Mouse (Mus musculus): Measurements from ENCODE around the gene Padi4. TPM values are rescaled to one million over a fixed set of nuclear protein-coding genes. Genes with fewer than 3 reads are reported as not detected.

The Padi4 gene
- total RNA-seq (2021), result not detected
- long read RNA-seq, experiment 1, result 0 reads
- long read RNA-seq, experiment 2, result 0 reads

DNA sequence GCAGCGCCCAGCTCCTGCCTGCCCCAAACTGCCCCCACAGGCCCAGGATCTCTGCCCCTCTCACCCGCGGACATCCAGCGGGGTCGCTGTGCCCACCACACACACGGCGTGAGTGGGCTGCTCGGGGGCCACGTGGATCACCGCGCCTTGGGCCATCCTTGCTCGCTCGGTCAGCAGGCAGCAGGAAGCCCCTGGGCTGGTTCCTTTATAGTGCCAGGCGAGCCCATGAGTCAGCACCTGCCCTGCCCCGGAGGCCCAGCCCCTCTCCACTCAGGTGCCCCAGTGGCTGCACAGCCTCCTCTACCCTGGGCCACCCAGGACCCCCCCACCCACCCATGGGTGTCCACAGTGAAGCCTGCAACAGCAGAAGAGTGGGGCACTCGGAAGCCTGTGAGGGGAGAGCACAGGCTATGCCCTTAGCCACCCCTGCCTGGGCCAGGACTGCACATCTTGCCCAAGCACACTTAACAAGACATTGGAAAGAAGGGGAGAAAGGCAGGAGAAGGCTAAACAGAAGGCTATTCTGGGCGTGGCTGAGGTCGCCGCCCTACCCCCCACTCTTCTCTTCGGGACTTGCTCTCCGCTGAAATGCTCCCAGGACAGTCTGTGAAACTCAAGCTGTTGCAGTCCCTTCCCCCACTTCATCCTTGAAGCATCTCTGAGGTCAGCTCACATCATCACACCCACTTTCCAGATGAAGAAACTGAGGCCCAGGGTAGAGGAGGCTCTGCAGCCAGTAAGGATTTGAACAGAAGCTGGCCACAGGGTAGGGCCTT lies at the start of gene Padi4:
TSS of gene Padi4 (minus strand) at position 212 of the 776 bp plus-strand sequence.
- no peak for DNase-seq (ENCODE audit: low spot score in 2 of 2)
- intact Hi-C loops (cut with DNase I), result no loop called here

DNA sequence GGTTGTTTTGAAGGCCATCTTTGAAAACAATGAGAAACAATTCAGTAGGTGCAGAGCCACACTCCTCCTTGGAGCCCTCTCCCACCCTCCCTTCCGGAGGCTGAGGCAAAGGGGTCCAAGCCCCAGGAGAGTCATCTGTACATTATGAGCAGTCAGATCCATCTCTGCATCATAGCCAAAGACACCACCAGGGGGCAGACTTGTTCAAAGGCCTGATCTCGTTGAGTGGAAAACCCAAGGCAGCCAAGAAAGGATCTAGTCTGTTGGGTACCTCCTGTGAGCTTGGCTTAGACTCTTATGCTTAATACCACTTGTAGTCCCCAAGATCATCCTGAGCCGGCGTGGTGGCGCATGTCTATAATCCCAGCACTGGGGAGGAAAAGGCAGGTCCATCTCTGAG lies 48.0 kb upstream of the Padi4 start:
- peak; percentile 58 to 71 for DNase-seq (ENCODE audit: low spot score in 2 of 2)
- intact Hi-C loops (cut with DNase I), result loop anchor here (1.0 to 2.0 kb wide), 2 partner anchors 80 to 135 kb away; no protein-coding TSS in a partner anchor

DNA sequence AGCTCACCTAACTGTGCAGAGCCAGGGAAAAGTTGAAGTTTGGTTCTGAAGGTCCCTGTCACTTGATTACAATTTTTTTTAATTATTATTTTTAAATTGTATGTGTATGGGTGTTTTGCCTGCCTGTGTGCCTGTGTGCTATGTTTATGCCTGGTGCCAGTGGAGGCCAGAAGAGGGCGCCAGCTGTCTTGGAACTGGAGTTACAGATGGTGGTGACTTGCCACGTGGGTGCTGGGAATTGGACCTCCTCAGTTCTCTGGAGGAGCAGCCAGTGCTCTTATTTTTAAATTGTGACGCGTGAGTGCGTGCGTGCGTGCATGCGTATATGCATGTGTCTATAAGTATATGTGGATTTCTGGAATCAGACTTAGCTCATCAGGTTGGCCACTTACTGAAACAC lies 43.4 kb upstream of the Padi4 start:
- intact Hi-C loops (cut with DNase I), result no loop called here
- no peak for DNase-seq (ENCODE audit: low spot score in 2 of 2)

DNA sequence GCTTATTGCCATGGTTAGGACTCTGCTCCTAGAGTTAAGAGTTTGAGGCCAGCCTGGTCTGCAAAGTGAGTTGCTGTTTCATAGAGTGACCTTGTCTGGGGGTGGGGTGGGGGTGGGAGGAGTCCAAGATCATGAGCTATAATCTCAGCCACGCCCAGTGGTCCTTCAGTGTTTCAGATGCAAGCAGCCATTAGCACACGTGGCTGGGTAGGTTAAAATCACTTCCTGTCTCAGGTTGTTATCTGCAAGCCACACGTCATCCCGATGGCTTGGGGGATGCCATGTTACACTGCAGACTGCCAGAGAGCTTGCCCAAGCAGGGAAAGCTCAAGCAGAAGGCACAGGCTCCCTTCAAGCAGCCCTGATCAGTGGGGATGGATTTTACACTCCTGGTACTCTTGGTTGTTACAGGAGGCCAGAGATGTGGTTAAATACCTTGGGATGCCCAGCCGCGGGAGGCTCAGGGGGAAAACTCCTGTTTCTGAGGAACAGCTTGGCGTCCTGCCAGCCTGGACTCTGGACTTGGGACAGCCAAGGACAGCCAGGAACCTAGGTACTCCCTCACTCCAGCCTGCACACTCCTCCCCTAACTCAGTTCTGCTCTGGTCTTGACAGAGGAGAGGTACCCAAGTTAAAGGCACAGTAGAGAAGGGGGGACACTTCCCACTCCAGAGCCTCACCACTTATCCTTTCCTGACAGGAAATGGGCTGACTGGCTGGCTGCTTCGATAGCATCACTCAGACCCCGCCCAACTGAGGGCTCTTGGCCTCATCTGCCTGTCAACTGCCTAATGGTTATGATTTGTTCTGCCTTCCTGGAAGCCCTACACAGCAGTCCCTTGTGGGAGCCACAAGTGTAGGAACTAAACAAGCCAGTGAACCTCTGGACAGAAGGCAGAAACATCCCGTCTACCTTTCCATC lies 42.2 kb upstream of the Padi4 start:
- DNase-seq (ENCODE audit: low spot score in 2 of 2), result no peak
- intact Hi-C loops (cut with DNase I), result no loop called here

DNA sequence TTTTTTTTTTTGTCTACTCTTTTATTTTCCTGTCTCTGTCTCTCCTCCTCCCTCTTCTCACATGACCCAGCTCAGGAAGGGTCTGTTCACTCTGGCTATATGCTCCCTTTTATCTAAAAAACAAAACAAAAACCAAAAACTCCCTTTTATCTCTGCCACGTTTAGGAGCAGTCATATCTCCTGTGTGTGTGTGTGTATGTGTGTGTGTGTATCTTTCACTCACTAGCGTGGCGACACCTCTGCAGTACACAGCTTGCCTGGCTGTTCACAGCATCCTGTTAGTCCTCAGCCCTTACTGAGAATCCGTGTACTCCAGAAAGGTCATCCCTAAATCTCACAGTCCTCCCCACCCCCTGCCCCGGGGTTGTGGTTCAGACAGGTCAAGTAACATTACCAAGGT lies 41.5 kb upstream of the Padi4 start:
- peak in 1 of 2 experiments; percentile 22 for DNase-seq (ENCODE audit: low spot score in 2 of 2)
- intact Hi-C loops (cut with DNase I), result no loop called here

DNA sequence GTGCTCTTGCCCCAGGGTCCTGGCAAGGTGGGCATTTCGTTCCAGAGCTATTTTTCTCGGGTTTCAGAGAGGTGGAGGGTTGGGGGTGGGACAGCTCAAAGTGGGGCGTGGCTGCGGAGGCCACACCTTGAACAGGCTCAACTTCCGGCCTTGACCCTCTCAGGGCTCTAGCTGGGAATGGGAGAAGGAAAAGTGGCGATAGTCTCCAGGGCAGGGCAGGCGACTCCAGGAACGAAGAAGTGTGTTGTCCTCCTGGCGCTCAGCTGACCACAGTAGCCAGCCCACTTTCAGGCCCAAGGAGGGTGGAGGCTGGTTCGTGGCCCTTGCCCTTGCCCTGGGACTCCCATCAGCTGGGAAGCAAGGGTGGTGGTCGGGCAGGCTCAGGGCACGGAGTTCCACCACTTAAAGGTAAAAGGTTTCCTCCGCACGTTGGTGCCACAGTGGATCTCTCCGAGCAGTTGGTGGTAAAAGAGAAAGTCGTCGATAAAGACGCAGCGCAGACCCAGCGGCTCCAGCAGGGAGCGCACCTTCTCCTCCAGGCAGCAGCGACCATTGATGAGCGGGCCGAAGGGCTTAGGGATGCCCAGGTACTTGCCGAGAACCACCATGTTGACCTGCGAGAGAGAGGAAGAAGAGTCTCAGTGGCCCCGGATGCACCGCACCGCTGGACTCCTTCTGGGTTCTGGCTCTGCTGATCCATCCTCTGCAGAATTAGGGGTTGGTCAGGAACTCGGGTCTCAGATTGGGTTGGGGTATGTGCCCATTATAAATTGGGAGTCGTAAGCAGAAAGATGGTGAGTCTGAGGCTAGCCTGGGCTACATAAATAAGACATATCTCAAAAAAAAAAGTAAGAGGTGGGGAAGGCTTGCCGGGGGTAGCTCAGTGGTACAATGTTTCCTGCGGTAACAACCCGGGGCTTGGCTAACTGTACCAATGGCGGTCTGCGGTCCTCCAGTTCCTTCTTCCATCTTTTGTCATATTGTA lies 40.5 kb upstream of the Padi4 start:
- DNase-seq (ENCODE audit: low spot score in 2 of 2), result peak in 1 of 2 experiments; percentile 15
- intact Hi-C loops (cut with DNase I), result loop anchor here (5.0 kb wide), 1 partner anchor 132 kb away; no protein-coding TSS in a partner anchor

DNA sequence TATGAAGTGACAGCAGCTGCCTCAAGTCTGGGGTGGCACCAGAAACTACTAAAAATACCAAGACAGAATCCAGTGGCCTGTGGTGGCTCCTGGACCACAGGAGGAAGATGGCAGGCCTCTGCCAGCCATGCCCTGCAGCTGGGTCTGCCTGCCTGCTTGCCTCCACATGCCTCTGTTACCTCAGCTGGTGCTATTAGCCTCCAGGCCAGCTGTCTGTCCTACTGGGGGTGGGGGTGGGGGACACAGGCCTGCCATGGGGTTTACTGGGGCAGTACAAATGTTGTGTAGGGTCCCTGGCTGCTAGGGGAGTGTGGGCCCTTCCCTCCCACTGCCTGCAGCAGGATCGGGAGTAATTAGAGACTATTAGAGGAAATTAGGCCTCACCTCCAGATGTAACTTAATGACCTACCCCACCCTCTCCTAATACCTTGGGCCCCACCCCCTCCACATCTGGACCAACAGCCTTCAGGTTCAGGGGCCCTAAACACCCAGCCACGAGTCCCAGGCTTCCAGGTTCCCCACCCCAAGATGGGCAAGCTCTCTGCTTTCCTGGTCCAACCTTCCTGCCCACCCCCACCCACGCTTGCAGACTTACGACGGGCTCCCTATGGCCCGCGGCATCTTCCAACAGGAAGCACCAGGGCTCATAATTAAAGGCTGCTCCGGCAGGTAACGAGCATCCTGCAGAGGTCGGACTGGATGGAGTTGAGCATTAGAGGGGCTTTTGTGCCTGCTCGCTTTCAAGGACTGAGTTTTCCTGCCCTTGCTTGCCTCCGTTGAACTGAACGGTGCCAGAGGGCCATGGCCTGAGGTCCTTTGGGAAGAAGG lies 39.5 kb upstream of the Padi4 start:
- DNase-seq (ENCODE audit: low spot score in 2 of 2), result no peak
- intact Hi-C loops (cut with DNase I), result loop anchor here (5.0 kb wide), 1 partner anchor 131 kb away; no protein-coding TSS in a partner anchor

DNA sequence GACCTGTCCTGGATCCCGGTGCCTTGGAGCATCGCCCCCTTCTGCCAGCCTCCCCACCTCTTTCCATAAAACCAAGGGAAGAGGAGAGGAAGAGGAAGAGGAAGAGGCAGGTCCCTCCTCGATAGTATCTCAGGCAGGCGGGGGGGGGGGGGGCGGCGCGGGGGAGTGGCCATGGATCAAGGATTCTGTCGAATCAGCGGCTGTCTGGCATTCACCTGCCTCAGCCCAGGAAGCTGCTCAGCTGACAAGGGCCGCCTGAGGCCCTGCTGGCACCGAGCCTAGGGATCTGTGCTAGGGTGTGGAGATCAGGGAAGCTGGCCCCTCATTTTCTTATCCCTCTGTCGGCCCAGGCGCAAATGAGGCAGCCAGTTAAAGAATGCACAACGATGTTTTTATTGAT lies 38.6 kb upstream of the Padi4 start:
- intact Hi-C loops (cut with DNase I), result loop anchor here (5.0 kb wide), 1 partner anchor 130 kb away; no protein-coding TSS in a partner anchor
- DNase-seq (ENCODE audit: low spot score in 2 of 2), result no peak

DNA sequence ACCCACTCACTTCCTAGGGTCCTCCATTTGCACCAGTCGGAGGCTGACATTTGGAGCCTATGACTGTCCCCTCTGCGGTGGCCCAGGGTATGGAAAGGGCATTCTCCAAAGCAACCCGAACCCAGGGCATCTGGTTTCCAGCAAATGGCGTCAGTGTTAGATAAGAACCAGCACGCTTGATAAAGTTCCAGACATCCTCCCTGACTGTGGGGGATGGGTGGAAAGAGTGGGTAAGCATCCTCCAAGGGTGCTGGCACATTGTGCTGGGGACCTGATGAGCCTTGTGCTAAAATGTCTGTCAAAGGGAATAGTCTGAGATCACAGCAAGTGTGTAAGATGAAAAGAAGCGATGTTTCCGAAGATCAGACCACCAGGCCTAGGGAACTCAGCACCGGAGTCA lies 38.2 kb upstream of the Padi4 start:
- intact Hi-C loops (cut with DNase I), result loop anchor here (5.0 kb wide), 1 partner anchor 130 kb away; no protein-coding TSS in a partner anchor
- no peak for DNase-seq (ENCODE audit: low spot score in 2 of 2)

DNA sequence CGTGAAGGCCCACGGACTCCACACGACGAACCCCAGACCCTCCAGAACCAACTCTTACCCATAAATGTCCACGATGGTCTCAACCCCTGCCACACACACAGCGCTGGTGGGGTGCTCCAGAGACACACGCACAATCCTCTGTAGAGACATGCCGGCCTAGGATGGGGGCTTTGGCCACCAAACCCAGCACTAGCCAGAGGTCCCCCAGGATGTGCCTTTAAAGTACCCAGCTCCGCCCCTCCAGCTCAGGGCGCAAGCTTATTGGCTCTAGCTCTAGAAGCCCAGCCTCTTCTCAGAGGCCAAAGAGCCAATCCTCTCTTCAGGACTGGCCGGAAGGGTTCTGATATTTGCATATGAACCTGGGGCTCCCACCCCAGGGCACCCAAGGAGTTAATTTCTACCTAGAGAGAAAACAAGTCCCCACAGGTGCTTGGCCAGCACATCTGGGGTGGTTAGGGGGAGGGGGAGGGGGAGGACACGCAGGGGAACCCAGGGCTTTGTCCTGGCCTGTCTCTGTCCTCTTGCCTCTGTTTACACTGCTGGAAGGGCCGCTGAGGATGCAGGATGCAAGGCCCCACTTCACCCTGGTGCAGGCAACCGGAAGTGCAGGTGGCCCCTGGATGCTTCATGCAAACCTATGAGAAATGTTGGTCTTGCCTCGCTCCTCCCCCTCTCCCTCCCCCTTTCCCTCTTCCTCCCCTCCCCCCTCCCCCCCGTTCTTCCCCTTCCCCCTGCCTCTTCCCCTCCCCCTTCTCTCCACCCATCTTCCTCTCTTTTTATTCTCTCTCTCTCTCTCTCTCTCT lies 36.6 kb upstream of the Padi4 start, which contains the start of gene Padi3:
TSS of gene Padi3 (minus strand) at position 191 of the 803 bp plus-strand sequence.
- intact Hi-C loops (cut with DNase I), result loop anchor here (5.0 kb wide), 1 partner anchor 128 kb away; no protein-coding TSS in a partner anchor
- no peak for DNase-seq (ENCODE audit: low spot score in 2 of 2)

DNA sequence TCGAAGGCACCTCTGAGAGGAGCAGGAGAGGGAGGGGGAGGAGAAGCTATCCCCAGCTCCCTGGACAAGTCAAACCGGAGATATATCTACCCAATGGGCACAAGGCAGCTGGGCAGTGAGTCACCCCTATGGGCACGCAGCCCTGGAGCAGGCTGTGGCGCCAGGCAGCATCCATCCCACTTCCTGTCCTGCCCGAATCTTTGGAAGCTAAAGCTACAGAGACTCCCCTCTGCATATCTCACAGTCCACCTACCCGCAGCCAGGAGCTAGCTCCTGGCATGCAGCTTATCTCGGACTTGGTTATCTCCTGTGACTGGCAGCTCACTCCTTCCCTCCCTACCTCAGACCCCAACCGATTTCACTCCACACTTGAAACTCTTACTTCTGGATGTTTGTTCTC lies 35.1 kb upstream of the Padi4 start:
- DNase-seq (ENCODE audit: low spot score in 2 of 2), result no peak
- intact Hi-C loops (cut with DNase I), result no loop called here

DNA sequence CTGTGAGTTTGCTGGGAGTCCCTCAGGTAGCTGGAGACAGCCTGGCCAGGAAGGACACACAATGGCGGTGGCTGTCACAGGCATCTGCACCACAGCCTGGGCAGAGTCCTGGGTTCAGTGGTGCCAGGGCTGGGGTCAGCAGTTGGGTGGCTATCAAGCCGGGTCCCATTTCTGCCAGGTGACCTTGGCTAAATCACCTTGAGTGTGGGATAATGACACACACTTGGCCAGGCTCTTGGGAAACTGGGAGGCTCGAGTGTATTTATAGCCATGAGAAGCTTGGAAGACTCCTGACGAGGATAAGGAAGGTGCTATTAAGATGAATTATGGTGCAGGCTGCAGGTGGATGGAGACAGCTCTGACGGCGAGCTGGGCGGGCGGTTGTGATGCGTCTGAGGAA lies 30.6 kb upstream of the Padi4 start:
- intact Hi-C loops (cut with DNase I), result no loop called here
- DNase-seq (ENCODE audit: low spot score in 2 of 2), result peak in 1 of 2 experiments; percentile 7

DNA sequence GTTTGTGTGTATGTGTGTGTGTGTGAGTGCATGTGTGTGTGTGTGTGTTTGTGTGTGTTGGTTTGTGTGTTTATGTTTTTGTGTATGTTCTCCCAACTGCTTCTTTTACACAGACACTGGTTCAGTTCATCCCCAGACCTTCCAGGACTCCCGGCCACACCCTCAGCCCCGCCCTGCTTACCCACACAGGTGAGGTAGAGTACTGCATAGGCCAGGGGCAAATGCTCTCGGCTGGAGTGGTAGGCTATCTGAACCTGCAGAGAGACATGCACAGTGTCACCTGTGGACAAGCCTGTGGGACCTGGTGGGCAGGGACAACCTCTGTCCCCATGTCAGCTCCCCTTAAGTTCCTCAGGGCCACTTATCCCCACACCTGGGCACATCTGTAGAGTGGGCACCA lies 27.3 kb upstream of the Padi4 start:
- intact Hi-C loops (cut with DNase I), result no loop called here
- no peak for DNase-seq (ENCODE audit: low spot score in 2 of 2)

DNA sequence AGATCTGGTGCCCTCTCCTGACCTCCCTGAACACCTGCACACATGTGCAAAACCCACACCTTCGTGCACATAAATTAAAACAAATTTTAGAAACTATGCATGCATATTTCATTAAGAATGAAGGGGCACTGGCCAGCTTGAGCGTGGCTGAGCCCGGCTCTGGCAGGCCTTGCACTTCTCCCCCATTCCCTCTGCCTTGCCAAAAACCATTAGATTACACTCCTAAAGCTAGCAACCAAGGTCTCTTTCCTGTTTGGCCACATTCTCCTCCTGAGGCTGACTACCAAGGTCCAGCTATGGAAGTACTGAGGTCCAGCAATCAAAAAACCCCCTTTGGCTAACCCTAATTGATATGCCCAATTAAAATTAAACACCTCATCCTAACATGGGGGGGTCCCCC lies 22.8 kb upstream of the Padi4 start:
- intact Hi-C loops (cut with DNase I), result no loop called here
- DNase-seq (ENCODE audit: low spot score in 2 of 2), result no peak

DNA sequence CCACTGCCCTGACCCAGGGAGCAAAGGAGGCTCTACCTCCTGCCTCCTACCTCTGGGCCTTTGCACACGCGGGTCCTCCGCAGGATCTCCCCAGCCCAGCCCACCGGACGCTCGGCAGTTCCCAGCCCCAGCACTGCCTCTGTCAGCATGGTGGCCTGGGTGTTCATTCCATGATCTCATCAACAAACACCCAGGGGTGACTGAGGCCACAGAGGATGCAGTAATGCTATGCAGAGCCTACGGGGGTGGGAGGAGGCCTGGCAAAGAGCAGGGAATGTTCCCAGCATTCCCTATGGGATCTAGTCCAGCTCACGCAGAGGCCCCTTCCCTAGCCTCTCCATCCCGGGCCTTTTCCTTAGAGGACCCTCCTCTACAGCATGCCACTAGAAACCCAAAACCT lies 20.6 kb upstream of the Padi4 start:
- intact Hi-C loops (cut with DNase I), result no loop called here
- no peak for DNase-seq (ENCODE audit: low spot score in 2 of 2)

DNA sequence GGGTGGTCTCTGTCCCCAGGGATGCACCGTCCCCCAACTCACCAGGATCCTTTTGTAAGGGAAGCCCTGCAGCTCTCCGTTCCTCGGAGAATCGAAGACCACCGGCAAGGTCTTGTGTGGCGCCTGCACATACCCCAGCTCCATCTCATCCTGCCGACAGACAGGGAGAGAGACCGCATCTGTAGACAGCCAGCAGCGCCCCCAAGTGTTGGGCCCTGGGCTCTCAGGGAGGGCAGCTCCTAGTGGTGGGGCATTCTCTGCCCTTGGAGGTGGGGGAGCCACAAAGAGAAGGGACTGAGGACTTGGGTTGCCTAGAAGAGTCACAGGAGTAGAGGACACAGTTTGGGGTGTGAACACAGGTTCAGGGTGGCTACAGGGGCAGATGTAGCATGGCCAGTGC lies 19.8 kb upstream of the Padi4 start:
- DNase-seq (ENCODE audit: low spot score in 2 of 2), result no peak
- intact Hi-C loops (cut with DNase I), result no loop called here

DNA sequence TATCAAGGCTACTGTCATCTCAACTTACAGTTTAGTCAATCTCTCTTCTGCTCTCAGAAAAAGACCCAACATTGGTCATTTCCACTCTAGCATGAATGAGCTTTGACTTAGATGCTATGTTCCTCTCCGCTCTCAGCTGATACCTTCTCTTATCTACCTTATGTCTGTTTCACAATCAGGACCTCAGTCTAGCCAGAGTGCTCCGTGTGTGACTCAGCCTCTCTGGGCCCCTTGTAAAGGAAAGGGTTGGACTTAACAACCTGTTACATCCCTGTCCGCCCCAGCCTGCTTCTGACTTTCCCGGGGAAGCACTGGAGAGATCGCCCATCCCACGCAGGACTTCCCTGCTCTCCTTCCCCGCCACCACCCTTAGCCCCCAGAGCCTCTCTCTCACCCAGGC lies 18.5 kb upstream of the Padi4 start:
- intact Hi-C loops (cut with DNase I), result no loop called here
- DNase-seq (ENCODE audit: low spot score in 2 of 2), result no peak
